Mouse (Mus musculus): ENCODE data around the gene Tmem206.

Tmem206 gene

GRCm38 (mm10) chr1:191307766-191308455 lies 17.8 kb upstream of the Tmem206 start:
- no peak for DNase-seq (ENCODE audit: low spot score)

DNA sequence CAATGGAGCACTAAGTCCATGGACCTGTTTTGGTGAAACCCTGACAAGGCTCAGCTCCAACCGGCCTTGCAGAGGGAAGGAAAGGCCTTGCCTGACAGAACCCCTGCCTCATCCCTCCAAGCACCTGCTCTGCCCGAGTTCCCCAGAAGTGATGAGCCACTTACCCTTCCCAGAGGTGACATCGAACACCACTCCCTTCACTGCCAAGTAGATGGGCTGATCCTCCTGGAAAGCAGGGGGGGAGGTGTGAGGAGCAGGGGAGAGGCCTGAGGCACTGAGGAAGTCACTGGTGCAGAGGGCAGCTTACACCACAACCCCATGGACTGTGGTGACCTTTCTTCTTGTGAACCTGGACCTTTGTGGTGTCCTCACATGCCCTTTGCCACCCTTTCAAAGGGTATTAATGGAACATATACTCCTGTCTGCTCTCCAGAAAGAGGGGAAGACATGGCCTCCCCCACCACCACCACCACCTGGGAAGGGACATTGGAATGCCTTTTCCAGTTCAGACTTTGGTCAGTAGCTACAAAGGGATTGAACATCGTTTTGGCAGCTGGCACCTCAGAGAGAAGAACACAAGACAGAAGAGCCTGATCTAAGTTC lies 14.3 kb upstream of the Tmem206 start:
- DNase-seq (ENCODE audit: low spot score): no peak

GRCm38 (mm10) chr1:191312513-191312941 lies 13.2 kb upstream of the Tmem206 start:
- peak; percentile 72 for DNase-seq (ENCODE audit: low spot score)

GRCm38 (mm10) chr1:191313158-191313557 lies 12.6 kb upstream of the Tmem206 start:
- DNase-seq (ENCODE audit: low spot score): no peak

GRCm38 (mm10) chr1:191313926-191314325 lies 11.8 kb upstream of the Tmem206 start:
- DNase-seq (ENCODE audit: low spot score): no peak

- no peak for DNase-seq (ENCODE audit: low spot score)
Observed at GRCm38 (mm10) chr1:191316818-191317217, 8.9 kb upstream of the Tmem206 start.

DNA sequence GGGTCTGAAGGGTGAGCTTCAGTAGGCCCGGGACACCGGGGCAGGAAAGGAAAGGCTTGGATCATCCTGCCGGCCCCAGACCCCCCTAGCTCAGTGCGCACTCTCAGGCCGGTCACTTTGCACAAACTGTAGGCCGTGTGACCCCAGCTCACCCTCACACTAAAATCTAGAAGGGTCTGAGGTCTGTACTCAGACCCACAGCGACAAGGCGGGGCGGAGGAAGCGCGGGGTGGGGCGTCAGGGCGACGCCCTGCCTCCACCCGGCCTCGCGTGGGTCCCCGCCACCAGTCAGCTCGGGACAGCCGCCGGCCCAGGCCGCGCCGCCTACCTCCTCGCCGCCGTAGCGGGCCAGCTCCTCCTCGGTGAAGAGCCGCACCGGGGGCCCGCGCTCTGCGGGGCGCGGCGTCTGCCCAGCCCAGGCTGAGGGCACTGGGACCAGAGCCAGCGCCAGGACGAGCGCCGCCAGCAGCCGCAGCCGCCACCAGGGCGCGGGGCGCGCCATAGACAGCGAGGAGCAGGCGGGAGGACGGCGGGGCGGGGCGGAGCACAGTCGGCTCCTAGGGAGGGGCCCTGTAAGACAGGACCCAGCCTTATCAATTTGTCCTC lies 8.0 kb upstream of the Tmem206 start, which contains the start of gene Nenf:
Nenf (minus strand) TSS at position 604 of the 606 bp plus-strand sequence.
- peak; percentile 80 for DNase-seq (ENCODE audit: low spot score)

DNA sequence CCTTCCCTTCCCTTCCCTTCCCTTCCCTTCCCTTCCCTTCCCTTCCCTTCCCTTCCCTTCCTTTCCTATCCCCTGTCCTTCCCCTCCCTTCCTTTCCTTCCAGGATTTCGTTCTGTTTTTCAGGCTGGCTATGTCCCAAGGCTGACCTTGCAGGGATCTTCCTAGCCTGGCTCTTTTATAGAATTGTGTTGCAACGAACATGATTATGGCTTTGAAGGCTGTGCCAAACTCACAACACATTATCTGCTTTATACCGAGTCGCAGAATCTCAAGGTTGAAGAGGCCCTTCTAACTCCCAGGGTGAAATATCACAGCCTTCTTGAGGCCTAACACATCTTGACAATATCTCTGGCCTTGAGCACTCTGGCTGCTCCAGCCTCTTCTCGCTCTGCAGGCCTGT lies 7.0 kb upstream of the Tmem206 start:
- no peak for DNase-seq (ENCODE audit: low spot score)

DNA sequence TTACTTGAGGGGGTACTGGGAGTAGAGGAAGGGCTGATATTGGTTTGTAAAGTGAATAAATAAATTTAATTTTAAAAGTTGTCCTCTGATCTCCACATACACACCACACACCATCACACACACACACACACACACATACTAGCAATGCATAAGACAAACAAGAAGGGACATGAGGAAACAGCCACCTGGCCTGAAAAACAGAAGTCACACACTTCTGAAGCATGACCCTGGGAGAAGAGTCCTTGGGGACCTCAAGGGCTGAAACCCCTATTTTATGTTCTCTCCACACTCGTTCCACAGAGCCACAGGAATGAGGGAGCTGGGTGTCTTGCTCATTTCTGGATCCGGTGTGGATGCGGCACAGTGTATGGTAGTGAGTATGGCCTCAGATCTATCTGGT lies 2.3 kb upstream of the Tmem206 start:
- no peak for DNase-seq (ENCODE audit: low spot score)

GRCm38 (mm10) chr1:191324733-191325590 lies 750 bp upstream of the Tmem206 start:
- DNase-seq (ENCODE audit: low spot score): no peak

- DNase-seq (ENCODE audit: low spot score): peak; percentile 71
Observed at GRCm38 (mm10) chr1:191326233-191326882, 646 bp downstream of the Tmem206 start.

- DNase-seq (ENCODE audit: low spot score): no peak
Observed at GRCm38 (mm10) chr1:191327258-191327657, 1.5 kb downstream of the Tmem206 start.

- DNase-seq (ENCODE audit: low spot score): no peak
Observed at GRCm38 (mm10) chr1:191328019-191328441, 2.3 kb downstream of the Tmem206 start.

DNA sequence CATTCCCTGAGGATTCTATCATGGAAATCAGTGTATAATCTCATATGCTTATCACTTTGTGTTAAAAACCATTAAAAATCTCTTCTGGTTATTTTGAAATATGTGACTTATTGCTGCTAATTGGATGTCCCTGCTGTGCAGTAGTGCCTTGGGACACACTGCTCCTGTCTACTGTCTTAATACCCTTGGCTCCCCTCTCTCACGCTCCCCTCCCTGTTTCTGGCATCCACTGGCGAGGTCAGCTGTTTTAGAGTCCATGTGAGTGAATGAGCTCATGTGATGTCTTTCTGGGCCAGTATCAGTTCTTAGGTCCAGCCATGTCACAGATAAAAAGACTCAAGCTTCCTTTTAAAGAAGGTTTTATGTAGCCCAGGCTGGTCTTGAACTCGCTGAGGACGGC lies 4.6 kb downstream of the Tmem206 start:
- no peak for DNase-seq (ENCODE audit: low spot score)

- no peak for DNase-seq (ENCODE audit: low spot score)
Observed at GRCm38 (mm10) chr1:191334500-191334899, 8.8 kb downstream of the Tmem206 start.

DNA sequence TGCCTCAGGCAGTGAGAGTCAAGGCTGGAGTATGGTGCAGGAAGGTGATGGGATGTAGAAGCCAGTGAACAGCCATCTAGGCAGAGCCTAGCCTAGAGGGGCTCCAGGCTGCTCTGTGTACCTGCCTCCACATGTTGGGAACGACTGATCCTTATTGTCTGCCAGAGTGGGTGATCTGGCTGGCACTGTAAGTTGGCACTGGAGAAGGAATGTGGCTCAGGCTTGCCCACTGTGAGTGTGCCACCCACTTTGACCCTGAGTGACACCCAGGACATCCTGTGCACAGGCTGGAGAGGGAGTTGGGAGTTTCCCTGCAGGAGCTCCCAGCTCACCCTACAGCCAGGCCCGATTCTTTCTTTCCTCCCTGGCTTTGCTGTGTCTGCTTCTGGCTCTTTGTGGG lies 14.2 kb downstream of the Tmem206 start:
- DNase-seq (ENCODE audit: low spot score): no peak

DNA sequence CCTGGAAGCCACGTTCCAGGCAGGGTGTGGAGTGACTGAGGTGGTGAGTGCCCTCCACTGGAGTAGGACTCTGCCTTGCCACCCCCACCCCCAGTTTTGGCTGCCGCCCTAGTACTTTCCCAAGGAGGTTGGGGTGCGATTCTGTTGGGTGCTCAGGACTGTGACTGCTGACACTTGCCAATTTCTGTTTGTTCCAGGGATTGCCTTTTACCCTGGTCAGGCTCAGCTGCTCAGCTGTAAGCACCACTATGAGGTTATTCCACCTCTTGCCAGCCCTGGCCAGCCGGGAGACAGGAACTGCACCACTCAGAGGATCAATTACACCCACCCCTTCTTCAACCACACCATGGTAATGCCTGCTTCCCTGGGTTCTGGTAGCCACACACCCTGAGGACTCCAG lies 14.8 kb downstream of the Tmem206 start:
- DNase-seq (ENCODE audit: low spot score): no peak

GRCm38 (mm10) chr1:191347602-191348001 lies 21.9 kb downstream of the Tmem206 start:
- DNase-seq (ENCODE audit: low spot score): no peak

DNA sequence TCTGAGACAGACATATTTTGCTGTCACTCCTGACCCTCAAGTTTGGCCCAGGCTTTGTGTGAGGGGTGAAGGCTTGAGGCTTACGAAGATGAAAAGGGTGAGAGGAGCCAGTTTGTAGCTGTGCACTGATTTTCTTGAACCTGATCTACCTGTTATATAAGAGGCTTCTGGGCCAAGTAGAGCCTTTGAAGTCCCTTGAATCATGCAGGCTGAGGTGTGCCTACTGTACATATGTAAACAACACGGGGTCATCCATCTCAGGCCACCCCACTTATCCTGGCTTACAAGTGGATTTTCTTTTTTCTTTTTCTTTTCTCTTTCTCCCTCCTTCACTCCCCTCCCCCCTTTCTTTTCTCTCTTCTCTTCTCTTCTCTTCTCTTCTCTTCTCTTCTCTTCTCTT lies 22.9 kb downstream of the Tmem206 start:
- DNase-seq (ENCODE audit: low spot score): no peak

DNA sequence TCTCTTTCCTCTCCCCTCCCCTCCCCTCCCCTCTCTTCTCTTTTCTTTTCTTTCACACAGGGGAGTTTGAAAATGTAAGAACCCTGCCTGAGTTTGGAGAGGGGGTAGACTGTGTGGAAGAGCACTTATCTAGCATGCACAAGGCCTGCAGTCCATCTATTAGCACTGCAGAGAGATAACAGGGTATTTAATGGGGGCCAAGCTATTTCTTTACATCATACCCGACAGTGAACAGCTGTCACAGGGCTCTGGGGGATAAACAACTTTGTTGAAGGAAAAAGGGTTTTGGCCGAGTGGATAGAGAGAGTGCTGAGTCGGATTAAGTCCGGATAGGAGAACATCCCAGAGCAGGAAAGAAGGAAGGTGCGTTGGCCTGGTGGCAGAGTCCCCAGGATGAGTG lies 23.3 kb downstream of the Tmem206 start:
- DNase-seq (ENCODE audit: low spot score): no peak

- DNase-seq (ENCODE audit: low spot score): no peak
Observed at GRCm38 (mm10) chr1:191349486-191350037, 23.9 kb downstream of the Tmem206 start.

DNA sequence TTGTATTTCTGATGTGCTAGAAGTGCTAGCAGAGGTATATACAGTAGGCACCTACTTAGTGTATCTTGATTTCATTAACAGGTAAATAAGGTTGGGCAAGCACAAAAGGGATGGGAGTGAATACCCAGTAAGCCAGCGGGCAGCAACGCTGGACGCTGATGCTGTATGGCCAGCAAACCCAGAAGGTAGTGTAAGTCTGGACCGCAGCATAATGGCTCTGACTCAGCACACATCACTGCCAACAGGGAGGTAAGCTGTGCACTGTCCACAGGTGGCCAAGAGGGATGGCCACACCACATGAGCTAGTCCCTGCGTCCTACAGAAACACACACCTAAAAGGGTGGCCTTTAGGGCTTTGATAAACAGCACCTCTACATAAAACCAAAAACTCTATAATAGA lies 24.6 kb downstream of the Tmem206 start:
- DNase-seq (ENCODE audit: low spot score): no peak
